Mouse (Mus musculus): ENCODE measurements around the gene Plekhh1. TPM values are rescaled to one million over a fixed set of nuclear protein-coding genes. Genes with fewer than 3 reads are reported as not detected.

Gene Plekhh1
- polyA plus RNA-seq, 1 experiment from 2014 or later, result 1.0 TPM

- Histone ChIP-seq H3K36me3 (ENCODE audit: control insufficient read depth, insufficient read depth, low read length) (no peaks in the 10 kb centered on the region), H3K9me3 (ENCODE audit: control insufficient read depth, low read length) (no peaks in the 10 kb centered on the region), H3K27ac (ENCODE audit: low read depth, low read length) (no peak overlapping the region), H3K4me1 (replicated peaks; ENCODE audit: control insufficient read depth, insufficient read depth, low read length) (peaks cover 6% of the 10 kb centered on the region), H3K9ac (ENCODE audit: low read depth, low read length) (no peak overlapping the region), H3K4me2 (no peak overlapping the region), H3K4me3 (ENCODE audit: low read depth, low read length) (no peak overlapping the region), H3K27me3 (replicated peaks; ENCODE audit: control insufficient read depth, insufficient read depth, low read length) (no peaks in the 10 kb centered on the region)
- DNase-seq (ENCODE audit: low spot score) (no peak), ATAC-seq (replicated peaks; ENCODE audit: low FRiP score) (no peak)
- WGBS, result 44% methylated on average over 6 of the region's 7 CpGs
Measured at GRCm38 (mm10) chr12:78996711-78997110, 32.3 kb upstream of the Plekhh1 start.

- Histone ChIP-seq H3K4me2 (no peak overlapping the region), H3K4me1 (replicated peaks; ENCODE audit: control insufficient read depth, insufficient read depth, low read length) (peaks cover 6% of the 10 kb centered on the region), H3K4me3 (ENCODE audit: low read depth, low read length) (no peak overlapping the region), H3K9ac (ENCODE audit: low read depth, low read length) (no peak overlapping the region), H3K36me3 (ENCODE audit: control insufficient read depth, insufficient read depth, low read length) (no peaks in the 10 kb centered on the region), H3K9me3 (ENCODE audit: control insufficient read depth, low read length) (no peaks in the 10 kb centered on the region), H3K27ac (ENCODE audit: low read depth, low read length) (no peak overlapping the region), H3K27me3 (replicated peaks; ENCODE audit: control insufficient read depth, insufficient read depth, low read length) (peaks cover 2% of the 10 kb centered on the region; the same call in 1 of the 2 replicates)
- DNase-seq (ENCODE audit: low spot score) (no peak), ATAC-seq (replicated peaks; ENCODE audit: low FRiP score) (peak; percentile 86)
- WGBS, result 44% methylated on average over 5 of the region's 5 CpGs
Measured at GRCm38 (mm10) chr12:79002406-79002805, 26.6 kb upstream of the Plekhh1 start.

GRCm38 (mm10) chr12:79002978-79003377 is 26.0 kb upstream of the Plekhh1 start:
- Histone ChIP-seq H3K27me3 (replicated peaks; ENCODE audit: control insufficient read depth, insufficient read depth, low read length) (peaks cover 2% of the 10 kb centered on the region; the same call in 1 of the 2 replicates), H3K36me3 (ENCODE audit: control insufficient read depth, insufficient read depth, low read length) (no peaks in the 10 kb centered on the region), H3K4me3 (ENCODE audit: low read depth, low read length) (no peak overlapping the region), H3K27ac (ENCODE audit: low read depth, low read length) (no peak overlapping the region), H3K4me2 (no peak overlapping the region), H3K9ac (ENCODE audit: low read depth, low read length) (no peak overlapping the region), H3K9me3 (ENCODE audit: control insufficient read depth, low read length) (no peaks in the 10 kb centered on the region), H3K4me1 (replicated peaks; ENCODE audit: control insufficient read depth, insufficient read depth, low read length) (peaks cover 6% of the 10 kb centered on the region)
- ATAC-seq (replicated peaks; ENCODE audit: low FRiP score), result no peak
- no peak for DNase-seq (ENCODE audit: low spot score)
- 74% methylated on average over 3 of the region's 3 CpGs for WGBS

GRCm38 (mm10) chr12:79005456-79005855 is 23.5 kb upstream of the Plekhh1 start:
- DNase-seq (ENCODE audit: low spot score), result no peak
- no peak for ATAC-seq (replicated peaks; ENCODE audit: low FRiP score)
- H3K27me3 ChIP-seq (replicated peaks; ENCODE audit: control insufficient read depth, insufficient read depth, low read length), result peaks cover 2% of the 10 kb centered on the region; the same call in 1 of the 2 replicates
- no peak overlapping the region for H3K4me3 ChIP-seq (ENCODE audit: low read depth, low read length)
- no peak overlapping the region for H3K9ac ChIP-seq (ENCODE audit: low read depth, low read length)
- H3K4me2 ChIP-seq, result no peak overlapping the region
- no peak overlapping the region for H3K27ac ChIP-seq (ENCODE audit: low read depth, low read length)
- WGBS, result 82% methylated on average over 5 of the region's 5 CpGs
- H3K36me3 ChIP-seq (ENCODE audit: control insufficient read depth, insufficient read depth, low read length), result no peaks in the 10 kb centered on the region
- peaks cover 4% of the 10 kb centered on the region for H3K4me1 ChIP-seq (replicated peaks; ENCODE audit: control insufficient read depth, insufficient read depth, low read length)
- H3K9me3 ChIP-seq (ENCODE audit: control insufficient read depth, low read length), result no peaks in the 10 kb centered on the region

- Histone ChIP-seq H3K36me3 (ENCODE audit: control insufficient read depth, insufficient read depth, low read length) (no peaks in the 10 kb centered on the region), H3K27ac (ENCODE audit: low read depth, low read length) (no peak overlapping the region), H3K4me3 (ENCODE audit: low read depth, low read length) (peak overlapping the region; percentile 82), H3K4me1 (replicated peaks; ENCODE audit: control insufficient read depth, insufficient read depth, low read length) (no peaks in the 10 kb centered on the region), H3K4me2 (peak overlapping the region; percentile 84), H3K27me3 (replicated peaks; ENCODE audit: control insufficient read depth, insufficient read depth, low read length) (peaks cover 2% of the 10 kb centered on the region; the same call in 1 of the 2 replicates), H3K9me3 (ENCODE audit: control insufficient read depth, low read length) (no peaks in the 10 kb centered on the region), H3K9ac (ENCODE audit: low read depth, low read length) (no peak overlapping the region; the same call in 1 of the 2 replicates)
- WGBS, result 36% methylated on average over 9 of the region's 9 CpGs
- DNase-seq (ENCODE audit: low spot score) (no peak), ATAC-seq (replicated peaks; ENCODE audit: low FRiP score) (no peak)
Measured at GRCm38 (mm10) chr12:79006076-79006475, 22.9 kb upstream of the Plekhh1 start.

- WGBS, result under 1% methylated on average over 51 of the region's 53 CpGs
- Histone ChIP-seq H3K36me3 (ENCODE audit: control insufficient read depth, insufficient read depth, low read length) (no peaks in the 10 kb centered on the region), H3K9me3 (ENCODE audit: control insufficient read depth, low read length) (no peaks in the 10 kb centered on the region), H3K4me3 (ENCODE audit: low read depth, low read length) (peak overlapping the region; percentile 82), H3K27me3 (replicated peaks; ENCODE audit: control insufficient read depth, insufficient read depth, low read length) (peaks cover 2% of the 10 kb centered on the region; the same call in 1 of the 2 replicates), H3K27ac (ENCODE audit: low read depth, low read length) (no peak overlapping the region), H3K4me2 (peak overlapping the region; percentile 84), H3K4me1 (replicated peaks; ENCODE audit: control insufficient read depth, insufficient read depth, low read length) (no peaks in the 10 kb centered on the region), H3K9ac (ENCODE audit: low read depth, low read length) (peak overlapping the region; percentile 77)
- ATAC-seq (replicated peaks; ENCODE audit: low FRiP score) (peak; percentile 33; the same call in 1 of the 2 replicates), DNase-seq (ENCODE audit: low spot score) (peak; percentile 75)
Measured at GRCm38 (mm10) chr12:79006478-79007125, 22.4 kb upstream of the Plekhh1 start.

GRCm38 (mm10) chr12:79007126-79007753 is 21.7 kb upstream of the Plekhh1 start, which contains the start of gene Tmem229b:
TSS of gene Tmem229b (minus strand) at chr12:79007627.
- DNase-seq (ENCODE audit: low spot score) (no peak), ATAC-seq (replicated peaks; ENCODE audit: low FRiP score) (peak; percentile 58)
- peak within 1 kb of the TSS; percentile 82 for H3K4me3 ChIP-seq (ENCODE audit: low read depth, low read length)
- no peak within 1 kb of the TSS for H3K27ac ChIP-seq (ENCODE audit: low read depth, low read length)
- H3K9ac ChIP-seq (ENCODE audit: low read depth, low read length), result peak within 1 kb of the TSS; percentile 77
- peaks cover 2% of the 10 kb centered on the region; the same call in 1 of the 2 replicates for H3K27me3 ChIP-seq (replicated peaks; ENCODE audit: control insufficient read depth, insufficient read depth, low read length)
- 4% methylated on average over 48 of the region's 49 CpGs for WGBS
- no peaks in the 10 kb centered on the region for H3K9me3 ChIP-seq (ENCODE audit: control insufficient read depth, low read length)
- peak within 1 kb of the TSS; percentile 84 for H3K4me2 ChIP-seq
- no peaks in the 10 kb centered on the region for H3K36me3 ChIP-seq (ENCODE audit: control insufficient read depth, insufficient read depth, low read length)
- H3K4me1 ChIP-seq (replicated peaks; ENCODE audit: control insufficient read depth, insufficient read depth, low read length), result no peaks in the 10 kb centered on the region

GRCm38 (mm10) chr12:79010569-79010968 is 18.4 kb upstream of the Plekhh1 start:
- 58% methylated on average over 3 of the region's 3 CpGs for WGBS

More at GRCm38 (mm10) chr12:79010569-79010968, 18.4 kb upstream of the Plekhh1 start:
- H3K27me3 ChIP-seq (replicated peaks; ENCODE audit: control insufficient read depth, insufficient read depth, low read length), result no peaks in the 10 kb centered on the region; the same call in 1 of the 2 replicates
- no peak overlapping the region for H3K4me2 ChIP-seq
- no peak overlapping the region for H3K9ac ChIP-seq (ENCODE audit: low read depth, low read length)
- ATAC-seq (replicated peaks; ENCODE audit: low FRiP score) (no peak), DNase-seq (ENCODE audit: low spot score) (no peak)
- no peaks in the 10 kb centered on the region for H3K4me1 ChIP-seq (replicated peaks; ENCODE audit: control insufficient read depth, insufficient read depth, low read length)
- no peaks in the 10 kb centered on the region for H3K36me3 ChIP-seq (ENCODE audit: control insufficient read depth, insufficient read depth, low read length)
- H3K9me3 ChIP-seq (ENCODE audit: control insufficient read depth, low read length), result no peaks in the 10 kb centered on the region
- H3K27ac ChIP-seq (ENCODE audit: low read depth, low read length), result no peak overlapping the region
- no peak overlapping the region for H3K4me3 ChIP-seq (ENCODE audit: low read depth, low read length)

Measured in liver, embryonic 11.5 days (tissue).